Mouse (Mus musculus) forebrain, embryonic 14.5 days (tissue): ENCODE measurements around the gene Foxn3. TPM values are rescaled to one million over a fixed set of nuclear protein-coding genes. Genes with fewer than 3 reads are reported as not detected.

Experiments used
- ATAC-seq: fragments of 200-750 bp; cut with Nextera tagmentation; 2 replicates; pipeline ENCODE4 v1.8.0; 2017; ENCODE audit warnings: mild to moderate bottlenecking, moderate library complexity
- DNase-seq: peaks from one replicate; pipeline ENCODE4 v3.0.0-alpha.2; 2015; ENCODE audit warnings: low spot score
- H3K27ac ChIP-seq: fragments of 300-500 bp; sonication (generic); 2 replicates; pipeline ENCODE4 v1.5.1; 2014; ENCODE audit warnings: low read depth, mild to moderate bottlenecking, control low read depth, low read length, moderate library complexity
- H3K27me3 ChIP-seq: fragments of 300-500 bp; sonication (generic); replicated peaks from 2 replicates; pipeline ENCODE4 v1.6.1; 2014; ENCODE audit warnings: low read length, control low read depth, mixed read lengths; ENCODE audit not compliant: control insufficient read depth, insufficient read depth
- H3K36me3 ChIP-seq: fragments of 300-500 bp; sonication (generic); 2 replicates; pipeline ENCODE4 v1.6.1; 2014; ENCODE audit warnings: low read length, control low read depth; ENCODE audit not compliant: control insufficient read depth, insufficient read depth
- H3K4me1 ChIP-seq: fragments of 300-500 bp; sonication (generic); 2 replicates; pipeline ENCODE4 v1.6.1; 2014; ENCODE audit warnings: antibody characterized with exemption, low read length, control low read depth; ENCODE audit not compliant: control insufficient read depth, insufficient read depth
- H3K4me2 ChIP-seq: fragments of 300-500 bp; sonication (generic); 2 replicates; pipeline ENCODE4 v1.6.1; 2014; ENCODE audit warnings: mild to moderate bottlenecking, control low read depth, low read length
- H3K4me3 ChIP-seq: fragments of 300-500 bp; sonication (generic); 2 replicates; pipeline ENCODE4 v1.5.1; 2014; ENCODE audit warnings: low read depth, low read length, control low read depth
- H3K9ac ChIP-seq: fragments of 300-500 bp; sonication (generic); 2 replicates; pipeline ENCODE4 v1.6.1; 2014; ENCODE audit warnings: mild to moderate bottlenecking, low read length, control low read depth, moderate library complexity
- H3K9me3 ChIP-seq: fragments of 300-500 bp; sonication (generic); replicated peaks from 2 replicates; pipeline ENCODE4 v1.6.1; 2016; ENCODE audit warnings: low read length, control low read depth, mixed read lengths; ENCODE audit not compliant: control insufficient read depth
- WGBS: fragments of 180-500 bp; shearing (Covaris S2); extraction: QIAGEN DNeasy Blood & Tissue Kit; methylation state at CpG from one replicate; pipeline ENCODE4 v1.1.7; 2014; 5-methylcytosine and 5-hydroxymethylcytosine counted together
- polyA plus RNA-seq: library from polyadenylated mRNA; unstranded; fragments of >200 nt; fragmentation: Nextera tagmentation; extraction: Ambion mirVana; gene quantifications from 2 replicates; pipeline ENCODE4 v1.2.1, GENCODE M21; 2014

Gene Foxn3
- polyA plus RNA-seq, 1 experiment from 2014 or later = 61.6 TPM

- no peaks in the 10 kb centered on the region for H3K27me3 ChIP-seq
- no peak overlapping the region for H3K27ac ChIP-seq
- ATAC-seq (no peak), DNase-seq (no peak)
- peaks cover 32% of the 10 kb centered on the region for H3K4me1 ChIP-seq
- no peak overlapping the region for H3K4me2 ChIP-seq
- H3K9me3 ChIP-seq = no peaks in the 10 kb centered on the region
- H3K9ac ChIP-seq = no peak overlapping the region
- H3K4me3 ChIP-seq = no peak overlapping the region
- 90% methylated on average over 13 of the region's 13 CpGs for WGBS
- no peaks in the 10 kb centered on the region for H3K36me3 ChIP-seq
Measured at GRCm38 (mm10) chr12:99280826-99281225, 282.6 kb downstream of the Foxn3 start.

- Histone ChIP-seq H3K4me3 (no peak overlapping the region), H3K36me3 (no peaks in the 10 kb centered on the region), H3K27me3 (no peaks in the 10 kb centered on the region), H3K27ac (no peak overlapping the region), H3K9ac (no peak overlapping the region), H3K4me2 (no peak overlapping the region), H3K4me1 (peaks cover 27% of the 10 kb centered on the region), H3K9me3 (no peaks in the 10 kb centered on the region)
- ATAC-seq (no peak), DNase-seq (no peak)
- WGBS = 72% methylated on average over 4 of the region's 4 CpGs
Measured at GRCm38 (mm10) chr12:99280291-99280690, 283.1 kb downstream of the Foxn3 start.

- no peaks in the 10 kb centered on the region for H3K36me3 ChIP-seq
- no peak for ATAC-seq
- no peak overlapping the region for H3K4me3 ChIP-seq
- H3K27me3 ChIP-seq = no peaks in the 10 kb centered on the region
- H3K27ac ChIP-seq = no peak overlapping the region
- H3K4me1 ChIP-seq = peaks cover 18% of the 10 kb centered on the region
- WGBS = 97% methylated on average over 4 of the region's 4 CpGs
- H3K9me3 ChIP-seq = no peaks in the 10 kb centered on the region
- DNase-seq = no peak
- H3K9ac ChIP-seq = no peak overlapping the region
- no peak overlapping the region for H3K4me2 ChIP-seq
Measured at GRCm38 (mm10) chr12:99279426-99279825, 284.0 kb downstream of the Foxn3 start.

- Histone ChIP-seq H3K4me2 (no peak overlapping the region), H3K9me3 (no peaks in the 10 kb centered on the region), H3K4me3 (no peak overlapping the region), H3K27me3 (no peaks in the 10 kb centered on the region), H3K36me3 (no peaks in the 10 kb centered on the region), H3K27ac (no peak overlapping the region), H3K9ac (no peak overlapping the region), H3K4me1 (peaks cover 5% of the 10 kb centered on the region)
- WGBS = 88% methylated on average over 1 of the region's 1 CpGs
- ATAC-seq (no peak), DNase-seq (no peak)
Measured at GRCm38 (mm10) chr12:99274589-99274988, 288.8 kb downstream of the Foxn3 start.

GRCm38 (mm10) chr12:99269396-99269795, 294.0 kb downstream of the Foxn3 start:
- Histone ChIP-seq H3K4me2 (no peak overlapping the region), H3K36me3 (no peaks in the 10 kb centered on the region), H3K4me1 (peaks cover 18% of the 10 kb centered on the region), H3K9ac (no peak overlapping the region), H3K27ac (no peak overlapping the region), H3K27me3 (no peaks in the 10 kb centered on the region), H3K9me3 (no peaks in the 10 kb centered on the region), H3K4me3 (no peak overlapping the region)
- WGBS = 41% methylated on average over 8 of the region's 8 CpGs
- DNase-seq = no peak
- no peak for ATAC-seq

GRCm38 (mm10) chr12:99268954-99269353, 294.4 kb downstream of the Foxn3 start:
- Histone ChIP-seq H3K9ac (no peak overlapping the region), H3K4me3 (no peak overlapping the region), H3K27me3 (no peaks in the 10 kb centered on the region), H3K27ac (no peak overlapping the region), H3K9me3 (no peaks in the 10 kb centered on the region), H3K4me2 (no peak overlapping the region), H3K36me3 (no peaks in the 10 kb centered on the region), H3K4me1 (peaks cover 18% of the 10 kb centered on the region)
- no peak for ATAC-seq
- WGBS = 22% methylated on average over 11 of the region's 11 CpGs
- no peak for DNase-seq

- Histone ChIP-seq H3K9me3 (no peaks in the 10 kb centered on the region), H3K27me3 (no peaks in the 10 kb centered on the region), H3K4me3 (no peak overlapping the region), H3K27ac (no peak overlapping the region), H3K9ac (no peak overlapping the region), H3K36me3 (no peaks in the 10 kb centered on the region), H3K4me1 (peaks cover 21% of the 10 kb centered on the region), H3K4me2 (no peak overlapping the region)
- DNase-seq (no peak), ATAC-seq (no peak)
- 68% methylated on average over 11 of the region's 11 CpGs for WGBS
Measured at GRCm38 (mm10) chr12:99267732-99268131, 295.6 kb downstream of the Foxn3 start.

- whole genome bisulfite sequencing = 80% methylated on average over 7 of the region's 7 CpGs
- no peak overlapping the region for H3K4me2 ChIP-seq
- no peak for ATAC-seq
Measured at GRCm38 (mm10) chr12:99266434-99266833, 296.9 kb downstream of the Foxn3 start.

GRCm38 (mm10) chr12:99265777-99266176, 297.6 kb downstream of the Foxn3 start:
- no peak for ATAC-seq
- no peaks in the 10 kb centered on the region for H3K27me3 ChIP-seq
- no peaks in the 10 kb centered on the region for H3K9me3 ChIP-seq
- no peaks in the 10 kb centered on the region for H3K36me3 ChIP-seq
- H3K4me3 ChIP-seq = no peak overlapping the region
- no peak for DNase-seq
- peaks cover 25% of the 10 kb centered on the region for H3K4me1 ChIP-seq
- H3K27ac ChIP-seq = no peak overlapping the region
- H3K9ac ChIP-seq = no peak overlapping the region
- H3K4me2 ChIP-seq = no peak overlapping the region
- WGBS = 86% methylated on average over 6 of the region's 6 CpGs

More at GRCm38 (mm10) chr12:99266434-99266833, 296.9 kb downstream of the Foxn3 start:
- no peaks in the 10 kb centered on the region for H3K9me3 ChIP-seq
- peaks cover 25% of the 10 kb centered on the region for H3K4me1 ChIP-seq
- no peak overlapping the region for H3K4me3 ChIP-seq
- no peak overlapping the region for H3K27ac ChIP-seq
- H3K27me3 ChIP-seq = no peaks in the 10 kb centered on the region
- no peaks in the 10 kb centered on the region for H3K36me3 ChIP-seq
- no peak overlapping the region for H3K9ac ChIP-seq
- DNase-seq = no peak
